Mouse (Mus musculus): ENCODE data around the gene Pgm2. TPM values are rescaled to one million over a fixed set of nuclear protein-coding genes. Genes with fewer than 3 reads are reported as not detected.

The Pgm2 gene
- polyA plus RNA-seq, 1 experiment = 40.9 TPM

DNA sequence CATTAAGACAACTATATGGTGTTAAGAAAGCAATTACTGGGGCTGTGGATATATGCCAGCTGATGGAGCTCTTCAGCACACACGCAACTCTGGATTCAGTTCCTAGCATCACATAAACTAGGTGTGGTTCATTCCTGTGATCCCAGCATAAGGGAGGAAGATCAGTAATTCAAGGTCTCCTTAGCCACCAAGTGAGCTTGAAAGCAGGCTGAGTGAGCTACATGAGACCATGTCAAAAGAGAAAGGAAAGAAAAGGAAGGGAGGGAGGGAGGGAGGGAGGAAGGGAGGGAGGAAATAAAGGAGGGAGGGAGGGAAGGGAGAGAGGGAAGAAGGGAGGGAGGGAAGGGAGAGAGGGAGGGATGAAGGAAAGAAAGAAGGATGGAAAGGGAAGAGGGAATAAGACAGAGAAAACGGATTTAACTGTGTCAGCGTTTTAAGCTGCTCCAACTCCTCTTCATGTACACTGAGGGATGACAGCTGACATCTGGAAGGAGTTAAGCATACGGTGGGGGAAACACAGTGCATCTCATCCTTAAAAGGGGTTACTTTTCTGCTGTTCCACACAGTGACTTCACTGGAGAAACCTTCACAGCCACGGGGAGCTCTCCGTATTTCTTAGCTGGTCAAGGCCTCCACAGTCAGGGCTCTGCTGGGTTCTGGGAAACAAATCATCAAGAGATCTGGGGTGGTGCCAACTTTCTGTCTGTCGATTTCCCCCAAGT lies 13.8 kb upstream of the Pgm2 start:
- H3K27me3 ChIP-seq (ENCODE audit: control insufficient read depth, insufficient read depth, low read length, poor library complexity, severe bottlenecking) = no peaks in the 10 kb centered on the region
- H3K9ac ChIP-seq (ENCODE audit: low read depth, poor library complexity, severe bottlenecking) = no peak overlapping the region
- TF ChIP-seq EP300 (IDR thresholded peaks at IDR 0.05; ENCODE audit: insufficient read depth, low read depth, low read length) (no peak), CTCF (IDR thresholded peaks at IDR 0.05; ENCODE audit: low read depth, low read length) (no peak), POLR2A (IDR thresholded peaks at IDR 0.05; ENCODE audit: insufficient read depth, low read length) (no peak)
- no peaks in the 10 kb centered on the region for H3K36me3 ChIP-seq (ENCODE audit: control insufficient read depth, insufficient read depth, low read length, poor library complexity, severe bottlenecking)
- H3K27ac ChIP-seq (ENCODE audit: insufficient read depth, low read length) = no peak overlapping the region
- H3K4me3 ChIP-seq (ENCODE audit: low read depth, low read length) = no peak overlapping the region
- H3K9me3 ChIP-seq (replicated peaks; ENCODE audit: control insufficient read depth, insufficient read depth, low read length, poor library complexity, severe bottlenecking) = no peaks in the 10 kb centered on the region
- peaks cover 2% of the 10 kb centered on the region for H3K4me1 ChIP-seq (ENCODE audit: control insufficient read depth, insufficient read depth, low read length)

DNA sequence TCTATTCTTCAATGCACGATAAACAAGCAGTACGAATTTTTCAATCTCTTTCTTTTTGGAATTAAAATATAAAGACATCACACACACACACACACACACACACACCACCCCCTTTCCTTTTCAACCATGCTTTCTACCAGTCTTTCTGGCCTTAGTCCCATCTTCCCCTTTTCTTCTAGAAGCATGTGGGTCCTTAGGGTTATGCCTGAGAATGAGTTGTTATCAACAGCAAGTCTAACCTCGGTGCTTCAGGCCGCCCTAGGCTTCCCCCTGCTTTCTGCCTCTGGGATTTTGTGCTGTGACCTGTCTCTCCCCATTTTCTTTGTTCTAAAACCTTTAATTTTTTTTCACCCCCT lies 13.3 kb upstream of the Pgm2 start:
- no peak for TF ChIP-seq CTCF (IDR thresholded peaks at IDR 0.05; ENCODE audit: low read depth, low read length)
- TF ChIP-seq EP300 (IDR thresholded peaks at IDR 0.05; ENCODE audit: insufficient read depth, low read depth, low read length) = no peak
- no peak for TF ChIP-seq POLR2A (IDR thresholded peaks at IDR 0.05; ENCODE audit: insufficient read depth, low read length)

GRCm38 (mm10) chr5:64083447-64084359 lies 9.0 kb upstream of the Pgm2 start:
- Histone ChIP-seq H3K9ac (ENCODE audit: low read depth, poor library complexity, severe bottlenecking) (no peak overlapping the region), H3K9me3 (replicated peaks; ENCODE audit: control insufficient read depth, insufficient read depth, low read length, poor library complexity, severe bottlenecking) (no peaks in the 10 kb centered on the region), H3K4me1 (ENCODE audit: control insufficient read depth, insufficient read depth, low read length) (peaks cover 2% of the 10 kb centered on the region), H3K36me3 (ENCODE audit: control insufficient read depth, insufficient read depth, low read length, poor library complexity, severe bottlenecking) (no peaks in the 10 kb centered on the region), H3K4me3 (ENCODE audit: low read depth, low read length) (no peak overlapping the region), H3K27me3 (ENCODE audit: control insufficient read depth, insufficient read depth, low read length, poor library complexity, severe bottlenecking) (no peaks in the 10 kb centered on the region), H3K27ac (ENCODE audit: insufficient read depth, low read length) (no peak overlapping the region)
- TF ChIP-seq EP300 (IDR thresholded peaks at IDR 0.05; ENCODE audit: insufficient read depth, low read depth, low read length) (no peak), POLR2A (IDR thresholded peaks at IDR 0.05; ENCODE audit: insufficient read depth, low read length) (no peak), CTCF (IDR thresholded peaks at IDR 0.05; ENCODE audit: low read depth, low read length) (no peak)

More for the DNA sequence above, 13.3 kb upstream of the Pgm2 start:
- Histone ChIP-seq H3K9me3 (replicated peaks; ENCODE audit: control insufficient read depth, insufficient read depth, low read length, poor library complexity, severe bottlenecking) (no peaks in the 10 kb centered on the region), H3K9ac (ENCODE audit: low read depth, poor library complexity, severe bottlenecking) (no peak overlapping the region), H3K4me1 (ENCODE audit: control insufficient read depth, insufficient read depth, low read length) (peaks cover 2% of the 10 kb centered on the region), H3K27me3 (ENCODE audit: control insufficient read depth, insufficient read depth, low read length, poor library complexity, severe bottlenecking) (no peaks in the 10 kb centered on the region), H3K27ac (ENCODE audit: insufficient read depth, low read length) (no peak overlapping the region), H3K4me3 (ENCODE audit: low read depth, low read length) (no peak overlapping the region), H3K36me3 (ENCODE audit: control insufficient read depth, insufficient read depth, low read length, poor library complexity, severe bottlenecking) (no peaks in the 10 kb centered on the region)

- Histone ChIP-seq H3K27ac (ENCODE audit: insufficient read depth, low read length) (no peak overlapping the region), H3K36me3 (ENCODE audit: control insufficient read depth, insufficient read depth, low read length, poor library complexity, severe bottlenecking) (no peaks in the 10 kb centered on the region), H3K4me3 (ENCODE audit: low read depth, low read length) (no peak overlapping the region), H3K9me3 (replicated peaks; ENCODE audit: control insufficient read depth, insufficient read depth, low read length, poor library complexity, severe bottlenecking) (no peaks in the 10 kb centered on the region), H3K4me1 (ENCODE audit: control insufficient read depth, insufficient read depth, low read length) (peaks cover 2% of the 10 kb centered on the region), H3K27me3 (ENCODE audit: control insufficient read depth, insufficient read depth, low read length, poor library complexity, severe bottlenecking) (no peaks in the 10 kb centered on the region), H3K9ac (ENCODE audit: low read depth, poor library complexity, severe bottlenecking) (no peak overlapping the region)
- TF ChIP-seq CTCF (IDR thresholded peaks at IDR 0.05; ENCODE audit: low read depth, low read length) (no peak), EP300 (IDR thresholded peaks at IDR 0.05; ENCODE audit: insufficient read depth, low read depth, low read length) (no peak), POLR2A (IDR thresholded peaks at IDR 0.05; ENCODE audit: insufficient read depth, low read length) (no peak)
Measured at GRCm38 (mm10) chr5:64085405-64085804, 7.3 kb upstream of the Pgm2 start.

GRCm38 (mm10) chr5:64088740-64089139 lies 4.0 kb upstream of the Pgm2 start:
- H3K27me3 ChIP-seq (ENCODE audit: control insufficient read depth, insufficient read depth, low read length, poor library complexity, severe bottlenecking) = no peaks in the 10 kb centered on the region
- H3K27ac ChIP-seq (ENCODE audit: insufficient read depth, low read length) = no peak overlapping the region
- H3K9ac ChIP-seq (ENCODE audit: low read depth, poor library complexity, severe bottlenecking) = no peak overlapping the region
- no peak overlapping the region for H3K4me3 ChIP-seq (ENCODE audit: low read depth, low read length)
- H3K36me3 ChIP-seq (ENCODE audit: control insufficient read depth, insufficient read depth, low read length, poor library complexity, severe bottlenecking) = no peaks in the 10 kb centered on the region
- no peaks in the 10 kb centered on the region for H3K9me3 ChIP-seq (replicated peaks; ENCODE audit: control insufficient read depth, insufficient read depth, low read length, poor library complexity, severe bottlenecking)
- no peaks in the 10 kb centered on the region for H3K4me1 ChIP-seq (ENCODE audit: control insufficient read depth, insufficient read depth, low read length)
- TF ChIP-seq POLR2A (IDR thresholded peaks at IDR 0.05; ENCODE audit: insufficient read depth, low read length) (no peak), CTCF (IDR thresholded peaks at IDR 0.05; ENCODE audit: low read depth, low read length) (no peak), EP300 (IDR thresholded peaks at IDR 0.05; ENCODE audit: insufficient read depth, low read depth, low read length) (no peak)
